Mouse (Mus musculus): ENCODE results near the gene Tmco3. TPM values are rescaled to one million over a fixed set of nuclear protein-coding genes. Genes with fewer than 3 reads are reported as not detected.

Tmco3 gene
- total and polyA plus RNA-seq, 2 experiments from 2014 or later: 21.1 to 25.9 TPM

- TF ChIP-seq CTCF (IDR thresholded peaks at IDR 0.05; ENCODE audit: low read depth): no peak
- peak; percentile 62 for ATAC-seq
- under 1% methylated on average over 33 of the region's 34 CpGs for WGBS
Observed at GRCm38 (mm10) chr8:13287304-13287691, 692 bp upstream of the Tmco3 start.

GRCm38 (mm10) chr8:13288646-13289045 is 656 bp downstream of the Tmco3 start:
- peaks cover 8% of the 10 kb centered on the region for H3K36me3 ChIP-seq (ENCODE audit: insufficient read depth)

More at GRCm38 (mm10) chr8:13287304-13287691, 692 bp upstream of the Tmco3 start:
- Histone ChIP-seq H3K4me1 (ENCODE audit: insufficient read depth) (peaks cover 14% of the 10 kb centered on the region), H3K4me2 (ENCODE audit: low read depth) (peak overlapping the region; percentile 92), H3K27ac (ENCODE audit: low read depth, low read length) (peak overlapping the region; percentile 86), H3K4me3 (ENCODE audit: low read depth, low read length) (peak overlapping the region; percentile 84), H3K9ac (peak overlapping the region; percentile 76), H3K9me3 (ENCODE audit: low read length) (no peaks in the 10 kb centered on the region), H3K27me3 (ENCODE audit: insufficient read depth, low read length) (no peaks in the 10 kb centered on the region), H3K36me3 (ENCODE audit: insufficient read depth) (no peaks in the 10 kb centered on the region)
- peak; percentile 65 for DNase-seq

GRCm38 (mm10) chr8:13292364-13292763 is 4.4 kb downstream of the Tmco3 start:
- Histone ChIP-seq H3K4me1 (ENCODE audit: insufficient read depth) (peaks cover 9% of the 10 kb centered on the region), H3K9ac (no peak overlapping the region), H3K36me3 (ENCODE audit: insufficient read depth) (peaks cover 42% of the 10 kb centered on the region), H3K4me2 (ENCODE audit: low read depth) (no peak overlapping the region), H3K4me3 (ENCODE audit: low read depth, low read length) (no peak overlapping the region), H3K27ac (ENCODE audit: low read depth, low read length) (no peak overlapping the region), H3K27me3 (ENCODE audit: insufficient read depth, low read length) (no peaks in the 10 kb centered on the region), H3K9me3 (ENCODE audit: low read length) (no peaks in the 10 kb centered on the region)
- 25% methylated on average over 9 of the region's 9 CpGs for WGBS
- ATAC-seq (no peak), DNase-seq (peak; percentile 78)
- peak; percentile 82 for TF ChIP-seq CTCF (IDR thresholded peaks at IDR 0.05; ENCODE audit: low read depth)

More at GRCm38 (mm10) chr8:13288646-13289045, 656 bp downstream of the Tmco3 start:
- TF ChIP-seq CTCF (IDR thresholded peaks at IDR 0.05; ENCODE audit: low read depth): no peak
- 5% methylated on average over 6 of the region's 6 CpGs for WGBS
- Histone ChIP-seq H3K27me3 (ENCODE audit: insufficient read depth, low read length) (no peaks in the 10 kb centered on the region), H3K4me2 (ENCODE audit: low read depth) (peak overlapping the region; percentile 92), H3K27ac (ENCODE audit: low read depth, low read length) (peak overlapping the region; percentile 86; the same call in 1 of the 2 replicates), H3K4me3 (ENCODE audit: low read depth, low read length) (peak overlapping the region; percentile 84), H3K9ac (peak overlapping the region; percentile 76), H3K9me3 (ENCODE audit: low read length) (no peaks in the 10 kb centered on the region), H3K4me1 (ENCODE audit: insufficient read depth) (peaks cover 14% of the 10 kb centered on the region)
- ATAC-seq (no peak), DNase-seq (no peak)

GRCm38 (mm10) chr8:13293677-13294470 is 5.9 kb downstream of the Tmco3 start:
- no peak overlapping the region for H3K9ac ChIP-seq
- ATAC-seq (no peak), DNase-seq (no peak)
- WGBS: 92% methylated on average over 9 of the region's 9 CpGs
- no peak overlapping the region for H3K4me2 ChIP-seq (ENCODE audit: low read depth)
- no peaks in the 10 kb centered on the region for H3K27me3 ChIP-seq (ENCODE audit: insufficient read depth, low read length)
- no peaks in the 10 kb centered on the region for H3K9me3 ChIP-seq (ENCODE audit: low read length)
- H3K4me3 ChIP-seq (ENCODE audit: low read depth, low read length): no peak overlapping the region
- H3K4me1 ChIP-seq (ENCODE audit: insufficient read depth): peaks cover 5% of the 10 kb centered on the region
- peaks cover 48% of the 10 kb centered on the region for H3K36me3 ChIP-seq (ENCODE audit: insufficient read depth)
- TF ChIP-seq CTCF (IDR thresholded peaks at IDR 0.05; ENCODE audit: low read depth): no peak
- no peak overlapping the region for H3K27ac ChIP-seq (ENCODE audit: low read depth, low read length)

GRCm38 (mm10) chr8:13299571-13299970 is 11.6 kb downstream of the Tmco3 start:
- no peak overlapping the region for H3K4me2 ChIP-seq (ENCODE audit: low read depth)
- no peaks in the 10 kb centered on the region for H3K27me3 ChIP-seq (ENCODE audit: insufficient read depth, low read length)
- ATAC-seq (no peak), DNase-seq (no peak)
- 95% methylated on average over 8 of the region's 8 CpGs for WGBS
- H3K9ac ChIP-seq: no peak overlapping the region
- no peak overlapping the region for H3K27ac ChIP-seq (ENCODE audit: low read depth, low read length)
- no peaks in the 10 kb centered on the region for H3K4me1 ChIP-seq (ENCODE audit: insufficient read depth)
- H3K4me3 ChIP-seq (ENCODE audit: low read depth, low read length): no peak overlapping the region
- H3K36me3 ChIP-seq (ENCODE audit: insufficient read depth): peaks cover 80% of the 10 kb centered on the region
- no peak for TF ChIP-seq CTCF (IDR thresholded peaks at IDR 0.05; ENCODE audit: low read depth)
- H3K9me3 ChIP-seq (ENCODE audit: low read length): no peaks in the 10 kb centered on the region

- DNase-seq (no peak), ATAC-seq (no peak)
- WGBS: 92% methylated on average over 7 of the region's 7 CpGs
- Histone ChIP-seq H3K36me3 (ENCODE audit: insufficient read depth) (peaks cover 80% of the 10 kb centered on the region), H3K27ac (ENCODE audit: low read depth, low read length) (no peak overlapping the region), H3K4me2 (ENCODE audit: low read depth) (no peak overlapping the region), H3K27me3 (ENCODE audit: insufficient read depth, low read length) (no peaks in the 10 kb centered on the region), H3K4me3 (ENCODE audit: low read depth, low read length) (no peak overlapping the region), H3K9ac (no peak overlapping the region), H3K9me3 (ENCODE audit: low read length) (no peaks in the 10 kb centered on the region), H3K4me1 (ENCODE audit: insufficient read depth) (no peaks in the 10 kb centered on the region)
- no peak for TF ChIP-seq CTCF (IDR thresholded peaks at IDR 0.05; ENCODE audit: low read depth)
Observed at GRCm38 (mm10) chr8:13301036-13301435, 13.0 kb downstream of the Tmco3 start.

- peaks cover 62% of the 10 kb centered on the region for H3K36me3 ChIP-seq (ENCODE audit: insufficient read depth)
- no peak overlapping the region for H3K4me2 ChIP-seq (ENCODE audit: low read depth)
- TF ChIP-seq CTCF (IDR thresholded peaks at IDR 0.05; ENCODE audit: low read depth): no peak
- H3K9ac ChIP-seq: no peak overlapping the region
- DNase-seq (no peak), ATAC-seq (no peak)
- H3K27me3 ChIP-seq (ENCODE audit: insufficient read depth, low read length): no peaks in the 10 kb centered on the region
- 94% methylated on average over 6 of the region's 6 CpGs for WGBS
- no peaks in the 10 kb centered on the region for H3K4me1 ChIP-seq (ENCODE audit: insufficient read depth)
- H3K4me3 ChIP-seq (ENCODE audit: low read depth, low read length): no peak overlapping the region
- H3K9me3 ChIP-seq (ENCODE audit: low read length): no peaks in the 10 kb centered on the region
- H3K27ac ChIP-seq (ENCODE audit: low read depth, low read length): no peak overlapping the region
Observed at GRCm38 (mm10) chr8:13305459-13305858, 17.5 kb downstream of the Tmco3 start.

Data from forebrain, postnatal 0 days (tissue).